Mouse (Mus musculus) 3134 (cell line): ENCODE results near the gene Myo5c.
"Not testable (repeated sequence)": the region's sequence is repeated elsewhere in the genome, so short reads cannot be mapped to it uniquely, and the experiment has no call there.

ENCODE experiments used
- DNase-seq: peaks from one replicate; pipeline ENCODE4 v3.0.0-alpha.2; 2011; ENCODE audit warnings: low spot score; ENCODE audit not compliant: insufficient read length; ENCODE audit errors: extremely low read depth

Gene Myo5c

GRCm38 (mm10) chr9:75243730-75244406 lies 12.0 kb downstream of the Myo5c start:
- DNase-seq, result peak; percentile 44

- DNase-seq, result no peak
These were observed 12.7 kb downstream of the Myo5c start for GRCm38 (mm10) chr9:75244527-75244926.

GRCm38 (mm10) chr9:75246080-75246930 lies 14.5 kb downstream of the Myo5c start:
- peak; percentile 68 for DNase-seq

- DNase-seq, result no peak
These were observed 16.1 kb downstream of the Myo5c start for GRCm38 (mm10) chr9:75247870-75248269.

- DNase-seq, result no peak
These were observed 16.5 kb downstream of the Myo5c start for GRCm38 (mm10) chr9:75248359-75248758.

- DNase-seq, result no peak
These were observed 17.1 kb downstream of the Myo5c start for GRCm38 (mm10) chr9:75248874-75249273.

- not testable (repeated sequence) for DNase-seq
These were observed 21.3 kb downstream of the Myo5c start for GRCm38 (mm10) chr9:75253158-75253557.

GRCm38 (mm10) chr9:75253766-75254165 lies 21.9 kb downstream of the Myo5c start:
- no peak for DNase-seq

- no peak for DNase-seq
These were observed 22.6 kb downstream of the Myo5c start for GRCm38 (mm10) chr9:75254196-75254955.

GRCm38 (mm10) chr9:75255820-75256545 lies 24.2 kb downstream of the Myo5c start:
- no peak for DNase-seq

GRCm38 (mm10) chr9:75258792-75259191 lies 27.0 kb downstream of the Myo5c start:
- no peak for DNase-seq

GRCm38 (mm10) chr9:75259656-75260055 lies 27.8 kb downstream of the Myo5c start:
- no peak for DNase-seq

- DNase-seq, result no peak
These were observed 29.6 kb downstream of the Myo5c start for GRCm38 (mm10) chr9:75261332-75261872.

- DNase-seq, result no peak
These were observed 30.5 kb downstream of the Myo5c start for GRCm38 (mm10) chr9:75262235-75262826.

GRCm38 (mm10) chr9:75264008-75264718 lies 32.3 kb downstream of the Myo5c start:
- peak; percentile 49 for DNase-seq

- no peak for DNase-seq
These were observed 35.3 kb downstream of the Myo5c start for GRCm38 (mm10) chr9:75267147-75267546.

GRCm38 (mm10) chr9:75270382-75270781 lies 38.6 kb downstream of the Myo5c start:
- no peak for DNase-seq

- no peak for DNase-seq
These were observed 39.7 kb downstream of the Myo5c start for GRCm38 (mm10) chr9:75271539-75271938.

- no peak for DNase-seq
These were observed 41.8 kb downstream of the Myo5c start for GRCm38 (mm10) chr9:75273646-75274045.
